Comparison of ENCODE assay signal across 8 mouse cellular contexts in genomic region chr17:15372931-15373652, GRCm38 (mm10). TPM values are rescaled to one million over a fixed set of nuclear protein-coding genes. Genes with fewer than 3 reads are reported as not detected.
DNase-seq lines count a peak whose midpoint lies in the region; ATAC-seq and TF ChIP-seq lines count a peak whose summit lies in the region.

No protein-coding gene starts in this region.

- no peak for ATAC-seq in forebrain, postnatal 0 days
- no peak for ATAC-seq in intestine, embryonic 15.5 days
- no peak for ATAC-seq in midbrain, embryonic 13.5 days

- intact Hi-C loops in left cerebral cortex, postnatal 10 days (cut with DNase I), result no loop called here

- no peak overlapping the region for H3K27ac ChIP-seq in forebrain, postnatal 0 days (ENCODE audit: low read depth, low read length)
- H3K27ac ChIP-seq in intestine, embryonic 15.5 days, result peak overlapping the region; percentile 39; the same call in 1 of the 2 replicates
- peak overlapping the region; percentile 47; the same call in 1 of the 2 replicates for H3K27ac ChIP-seq in midbrain, embryonic 13.5 days

- DNase-seq in adrenal gland, adult 8-10 months, result peak; percentile 16
- DNase-seq in adrenal gland, postnatal 14 days, result no peak
- no peak for DNase-seq in forebrain, postnatal 0 days
- no peak for DNase-seq in layer of hippocampus, postnatal 25 days (ENCODE audit: extremely low spot score in 1 of 2, low spot score in 1 of 2)
- no peak for DNase-seq in urinary bladder, adult 18-20 months (ENCODE audit: low spot score in 2 of 2)
- DNase-seq in left cerebral cortex, postnatal 10 days (ENCODE audit: extremely low spot score in 1 of 2, low spot score in 2 of 2), result no peak

- 0 out of 2 replicates have a peak overlapping the region, but pooled peaks have one; percentile 18 for H3K9ac ChIP-seq in forebrain, postnatal 0 days
- H3K9ac ChIP-seq in intestine, embryonic 15.5 days, result peak overlapping the region; percentile 36
- H3K9ac ChIP-seq in midbrain, embryonic 13.5 days (replicated peaks), result peak overlapping the region; percentile 96

- 55% methylated on average over 15 of the region's 15 CpGs for WGBS in forebrain, postnatal 0 days
- WGBS in intestine, embryonic 15.5 days, result 62% methylated on average over 15 of the region's 15 CpGs
- WGBS in midbrain, embryonic 13.5 days, result 63% methylated on average over 15 of the region's 15 CpGs

- no peaks in the 10 kb centered on the region for H3K27me3 ChIP-seq in forebrain, postnatal 0 days (ENCODE audit: insufficient read depth, low read length)
- H3K27me3 ChIP-seq in intestine, embryonic 15.5 days (replicated peaks), result peaks cover 5% of the 10 kb centered on the region; the same call in 1 of the 2 replicates
- H3K27me3 ChIP-seq in midbrain, embryonic 13.5 days, result no peaks in the 10 kb centered on the region

- H3K4me1 ChIP-seq in forebrain, postnatal 0 days (ENCODE audit: insufficient read depth), result peaks cover 26% of the 10 kb centered on the region
- H3K4me1 ChIP-seq in intestine, embryonic 15.5 days (replicated peaks), result peaks cover 45% of the 10 kb centered on the region
- H3K4me1 ChIP-seq in midbrain, embryonic 13.5 days (replicated peaks), result peaks cover 75% of the 10 kb centered on the region

- no peaks in the 10 kb centered on the region for H3K9me3 ChIP-seq in forebrain, postnatal 0 days (ENCODE audit: low read length)
- H3K9me3 ChIP-seq in intestine, embryonic 15.5 days, result no peaks in the 10 kb centered on the region
- no peaks in the 10 kb centered on the region for H3K9me3 ChIP-seq in midbrain, embryonic 13.5 days

- TF ChIP-seq CTCF in forebrain, postnatal 0 days (IDR thresholded peaks at IDR 0.05; ENCODE audit: low read depth), result no peak

- H3K36me3 ChIP-seq in forebrain, postnatal 0 days (ENCODE audit: insufficient read depth), result peaks cover 34% of the 10 kb centered on the region
- 0 out of 2 replicates have a peak, but pooled peaks cover 7% of the 10 kb centered on the region for H3K36me3 ChIP-seq in intestine, embryonic 15.5 days
- peaks cover 34% of the 10 kb centered on the region for H3K36me3 ChIP-seq in midbrain, embryonic 13.5 days

- peak overlapping the region; percentile 97 for H3K4me2 ChIP-seq in forebrain, postnatal 0 days (ENCODE audit: low read depth)
- peak overlapping the region; percentile 99 for H3K4me2 ChIP-seq in intestine, embryonic 15.5 days (replicated peaks)
- peak overlapping the region; percentile 94 for H3K4me2 ChIP-seq in midbrain, embryonic 13.5 days (replicated peaks)

- peak overlapping the region; percentile 81 for H3K4me3 ChIP-seq in forebrain, postnatal 0 days (ENCODE audit: low read depth, low read length)
- peak overlapping the region; percentile 63 for H3K4me3 ChIP-seq in intestine, embryonic 15.5 days (replicated peaks)
- peak overlapping the region; percentile 94 for H3K4me3 ChIP-seq in midbrain, embryonic 13.5 days (replicated peaks)

RNA-seq across cellular contexts. Expression of gene Dll1, which starts 3.6 kb away (rescaled TPM):
- 1 to 10 TPM; 3.5 to 6.7 (median 4.5) TPM for total RNA-seq in adrenal gland, adult 8-10 months (2022)
- 6.7 and 10.5 TPM in 2 replicates for total RNA-seq in adrenal gland, postnatal 14 days (2021)
- 23.5 and 31.9 TPM in 2 replicates for total RNA-seq in forebrain, postnatal 0 days (2014; rRNA removed)
- 9.9 and 12.3 TPM in 2 replicates for polyA plus RNA-seq in forebrain, postnatal 0 days (2015; fragmentation: Nextera tagmentation; extraction: Ambion mirVana)
- 20.7 and 23.3 TPM in 2 replicates for polyA plus RNA-seq in intestine, embryonic 15.5 days (2015; fragmentation: Nextera tagmentation; extraction: Ambion mirVana)
- 45.4 and 47.7 TPM in 2 replicates for polyA plus RNA-seq in midbrain, embryonic 13.5 days (2015; fragmentation: Nextera tagmentation; extraction: Ambion mirVana)
- total RNA-seq in layer of hippocampus, postnatal 25 days (2021), result 10 to 100 TPM; 11.6 to 12.8 TPM
- 10 to 100 TPM; 10.6 to 12.0 TPM for total RNA-seq in left cerebral cortex, postnatal 10 days (2021)

RNA-seq across cellular contexts. Expression of gene Fam120b, which starts 22.9 kb away (rescaled TPM):
- total RNA-seq in adrenal gland, adult 8-10 months (2022), result 10 to 100 TPM; 23.3 to 35.0 (median 30.0) TPM
- 17.3 and 18.4 TPM in 2 replicates for total RNA-seq in adrenal gland, postnatal 14 days (2021)
- 41.0 and 43.8 TPM in 2 replicates for total RNA-seq in forebrain, postnatal 0 days (2014; rRNA removed)
- 29.3 and 36.3 TPM in 2 replicates for polyA plus RNA-seq in forebrain, postnatal 0 days (2015; fragmentation: Nextera tagmentation; extraction: Ambion mirVana)
- 26.9 and 27.7 TPM in 2 replicates for polyA plus RNA-seq in intestine, embryonic 15.5 days (2015; fragmentation: Nextera tagmentation; extraction: Ambion mirVana)
- 43.6 and 46.5 TPM in 2 replicates for polyA plus RNA-seq in midbrain, embryonic 13.5 days (2015; fragmentation: Nextera tagmentation; extraction: Ambion mirVana)
- total RNA-seq in layer of hippocampus, postnatal 25 days (2021), result 10 to 100 TPM; 42.3 to 45.1 TPM
- 10 to 100 TPM; 33.5 to 35.8 TPM for total RNA-seq in left cerebral cortex, postnatal 10 days (2021)

Comparison
In these comparisons a context has a peak if more than half of its experiments do, and no peak if none do; other contexts are left out.
1. H3K9ac ChIP-seq: peak in every context shown above with its lines; median percentile 96 in midbrain, embryonic 13.5 days; 36 in intestine, embryonic 15.5 days; 18 in forebrain, postnatal 0 days.